Mouse (Mus musculus): Measurements from ENCODE around the gene Mrtfa. TPM values are rescaled to one million over a fixed set of nuclear protein-coding genes. Genes with fewer than 3 reads are reported as not detected.

Mrtfa gene
- total and polyA plus RNA-seq, 3 experiments = 2.3 to 18.3 (median 17.2) TPM

GRCm38 (mm10) chr15:81072748-81073147, 117.8 kb downstream of the Mrtfa start:
- Histone ChIP-seq H3K27me3 (ENCODE audit: insufficient read depth, low read length) (no peaks in the 10 kb centered on the region), H3K4me1 (ENCODE audit: insufficient read depth, low read depth, low read length) (peaks cover 4% of the 10 kb centered on the region), H3K4me3 (ENCODE audit: low read depth, low read length) (no peak overlapping the region), H3K9me3 (replicated peaks) (no peaks in the 10 kb centered on the region), H3K36me3 (replicated peaks) (no peaks in the 10 kb centered on the region)
- no peak for ATAC-seq (ENCODE audit: extremely low read depth, insufficient number of reproducible peaks, low FRiP score, poor library complexity, severe bottlenecking)
- TF ChIP-seq GATA1 (IDR thresholded peaks at IDR 0.05; ENCODE audit: borderline replicate concordance, low read length) = no peak
- 0 out of 2 replicates have a peak, but pooled peaks have one; percentile 6 for TF ChIP-seq CTCF (IDR thresholded peaks at IDR 0.05; ENCODE audit: low read depth, low read length)
- DNase-seq (ENCODE audit: low spot score) = no peak

GRCm38 (mm10) chr15:81070470-81070869, 120.1 kb downstream of the Mrtfa start:
- Histone ChIP-seq H3K27me3 (ENCODE audit: insufficient read depth, low read length) (no peaks in the 10 kb centered on the region), H3K36me3 (replicated peaks) (no peaks in the 10 kb centered on the region), H3K4me3 (ENCODE audit: low read depth, low read length) (no peak overlapping the region), H3K9me3 (replicated peaks) (no peaks in the 10 kb centered on the region), H3K4me1 (ENCODE audit: insufficient read depth, low read depth, low read length) (peaks cover 4% of the 10 kb centered on the region)
- DNase-seq (ENCODE audit: low spot score) = no peak
- no peak for ATAC-seq (ENCODE audit: extremely low read depth, insufficient number of reproducible peaks, low FRiP score, poor library complexity, severe bottlenecking)
- no peak for TF ChIP-seq CTCF (IDR thresholded peaks at IDR 0.05; ENCODE audit: low read depth, low read length)
- TF ChIP-seq GATA2 (IDR thresholded peaks at IDR 0.05; ENCODE audit: borderline replicate concordance, low read depth, low read length) = no peak
- no peak for TF ChIP-seq POLR2AphosphoS5 (IDR thresholded peaks at IDR 0.05; ENCODE audit: insufficient replicate concordance, low read depth, low read length)
- TF ChIP-seq GATA1 (IDR thresholded peaks at IDR 0.05; ENCODE audit: borderline replicate concordance, low read length) = no peak
- TF ChIP-seq TAL1 (conservative IDR thresholded peaks at IDR 0.05; ENCODE audit: low read depth, low read length) = no peak

DNA sequence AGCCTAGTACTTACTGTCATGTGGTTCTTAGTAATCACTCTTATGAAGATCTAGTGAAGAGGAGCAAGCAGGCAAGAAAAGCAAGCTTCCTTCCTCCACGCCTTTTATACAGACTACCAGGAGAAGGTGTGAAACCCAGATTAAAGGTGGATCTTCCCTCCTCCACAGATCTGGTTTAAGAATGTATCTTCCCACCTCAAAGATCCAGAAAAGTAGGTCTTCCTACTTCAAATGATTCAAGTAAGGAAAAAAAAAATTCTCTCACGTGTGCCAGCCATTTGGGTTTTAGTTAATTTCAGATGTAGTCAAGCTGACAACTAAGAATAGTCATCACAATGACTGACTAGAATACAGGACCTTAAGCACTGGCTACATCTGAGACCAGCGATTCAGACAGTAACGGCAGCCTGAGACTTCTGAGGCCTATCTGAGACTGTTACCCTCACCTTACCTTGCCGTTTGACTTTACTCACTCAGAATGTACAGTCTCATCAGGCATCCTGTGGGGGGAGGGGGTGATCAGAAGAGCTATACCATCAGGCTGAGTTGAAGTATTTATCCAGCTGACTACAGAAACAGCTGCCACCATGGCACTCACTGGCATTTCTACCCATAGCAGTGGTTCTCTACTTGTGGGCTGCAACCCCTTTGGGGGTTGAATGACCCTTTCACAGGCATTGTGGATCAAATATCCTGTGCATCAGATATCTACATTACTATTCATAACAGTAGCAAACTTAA, 121.7 kb downstream of the Mrtfa start:
- H3K36me3 ChIP-seq (replicated peaks) = no peaks in the 10 kb centered on the region
- TF ChIP-seq GATA1 (IDR thresholded peaks at IDR 0.05; ENCODE audit: borderline replicate concordance, low read length) (no peak), POLR2AphosphoS5 (IDR thresholded peaks at IDR 0.05; ENCODE audit: insufficient replicate concordance, low read depth, low read length) (no peak), TAL1 (conservative IDR thresholded peaks at IDR 0.05; ENCODE audit: low read depth, low read length) (no peak), CTCF (IDR thresholded peaks at IDR 0.05; ENCODE audit: low read depth, low read length) (no peak)
- ATAC-seq (ENCODE audit: extremely low read depth, insufficient number of reproducible peaks, low FRiP score, poor library complexity, severe bottlenecking) = no peak
- H3K9me3 ChIP-seq (replicated peaks) = no peaks in the 10 kb centered on the region
- H3K4me1 ChIP-seq (ENCODE audit: insufficient read depth, low read depth, low read length) = no peaks in the 10 kb centered on the region
- no peaks in the 10 kb centered on the region for H3K27me3 ChIP-seq (ENCODE audit: insufficient read depth, low read length)
- DNase-seq (ENCODE audit: low spot score) = no peak
- no peak overlapping the region for H3K4me3 ChIP-seq (ENCODE audit: low read depth, low read length)

DNA sequence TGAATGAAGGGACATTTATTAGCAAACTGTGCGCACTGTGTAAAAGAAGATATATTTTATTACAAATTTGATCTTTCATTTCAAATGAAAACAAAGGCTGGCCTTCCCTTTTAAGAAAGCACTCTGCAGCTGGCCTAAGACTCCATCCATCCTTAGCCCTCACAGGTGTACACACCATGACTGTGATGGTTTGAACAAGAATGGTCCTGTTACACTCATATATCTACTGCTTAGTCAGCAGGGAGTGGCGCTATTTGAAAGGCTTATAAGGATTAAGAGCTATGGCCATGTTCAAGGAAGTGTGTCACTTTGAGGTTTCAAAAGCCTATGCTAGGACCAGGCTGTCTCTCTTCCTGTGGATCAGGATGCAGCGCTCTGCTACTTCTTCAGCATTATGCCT, 122.8 kb downstream of the Mrtfa start:
- no peaks in the 10 kb centered on the region for H3K9me3 ChIP-seq (replicated peaks)
- DNase-seq (ENCODE audit: low spot score) (no peak), ATAC-seq (ENCODE audit: extremely low read depth, insufficient number of reproducible peaks, low FRiP score, poor library complexity, severe bottlenecking) (no peak)
- no peaks in the 10 kb centered on the region for H3K36me3 ChIP-seq (replicated peaks)
- no peak overlapping the region for H3K4me3 ChIP-seq (ENCODE audit: low read depth, low read length)
- TF ChIP-seq POLR2AphosphoS5 (IDR thresholded peaks at IDR 0.05; ENCODE audit: insufficient replicate concordance, low read depth, low read length) (no peak), GATA2 (IDR thresholded peaks at IDR 0.05; ENCODE audit: borderline replicate concordance, low read depth, low read length) (no peak), TAL1 (conservative IDR thresholded peaks at IDR 0.05; ENCODE audit: low read depth, low read length) (no peak), CTCF (IDR thresholded peaks at IDR 0.05; ENCODE audit: low read depth, low read length) (no peak), GATA1 (IDR thresholded peaks at IDR 0.05; ENCODE audit: borderline replicate concordance, low read length) (no peak)
- no peaks in the 10 kb centered on the region for H3K27me3 ChIP-seq (ENCODE audit: insufficient read depth, low read length)
- H3K4me1 ChIP-seq (ENCODE audit: insufficient read depth, low read depth, low read length) = no peaks in the 10 kb centered on the region

GRCm38 (mm10) chr15:81066976-81067375, 123.6 kb downstream of the Mrtfa start:
- no peaks in the 10 kb centered on the region for H3K27me3 ChIP-seq (ENCODE audit: insufficient read depth, low read length)
- no peak for DNase-seq (ENCODE audit: low spot score)
- H3K4me3 ChIP-seq (ENCODE audit: low read depth, low read length) = no peak overlapping the region
- no peak for ATAC-seq (ENCODE audit: extremely low read depth, insufficient number of reproducible peaks, low FRiP score, poor library complexity, severe bottlenecking)
- H3K9me3 ChIP-seq (replicated peaks) = no peaks in the 10 kb centered on the region
- TF ChIP-seq CTCF (IDR thresholded peaks at IDR 0.05; ENCODE audit: low read depth, low read length) (no peak), GATA1 (IDR thresholded peaks at IDR 0.05; ENCODE audit: borderline replicate concordance, low read length) (no peak), POLR2AphosphoS5 (IDR thresholded peaks at IDR 0.05; ENCODE audit: insufficient replicate concordance, low read depth, low read length) (no peak), GATA2 (IDR thresholded peaks at IDR 0.05; ENCODE audit: borderline replicate concordance, low read depth, low read length) (no peak), TAL1 (conservative IDR thresholded peaks at IDR 0.05; ENCODE audit: low read depth, low read length) (no peak)
- H3K4me1 ChIP-seq (ENCODE audit: insufficient read depth, low read depth, low read length) = no peaks in the 10 kb centered on the region
- H3K36me3 ChIP-seq (replicated peaks) = no peaks in the 10 kb centered on the region

- ATAC-seq (ENCODE audit: extremely low read depth, insufficient number of reproducible peaks, low FRiP score, poor library complexity, severe bottlenecking) (no peak), DNase-seq (ENCODE audit: low spot score) (no peak)
- Histone ChIP-seq H3K27me3 (ENCODE audit: insufficient read depth, low read length) (peaks cover 4% of the 10 kb centered on the region), H3K4me3 (ENCODE audit: low read depth, low read length) (no peak overlapping the region), H3K36me3 (replicated peaks) (no peaks in the 10 kb centered on the region), H3K9me3 (replicated peaks) (no peaks in the 10 kb centered on the region), H3K4me1 (ENCODE audit: insufficient read depth, low read depth, low read length) (peaks cover 3% of the 10 kb centered on the region; the same call in 1 of the 2 replicates)
- no peak for TF ChIP-seq GATA2 (IDR thresholded peaks at IDR 0.05; ENCODE audit: borderline replicate concordance, low read depth, low read length)
- TF ChIP-seq TAL1 (conservative IDR thresholded peaks at IDR 0.05; ENCODE audit: low read depth, low read length) = no peak
- TF ChIP-seq GATA1 (IDR thresholded peaks at IDR 0.05; ENCODE audit: borderline replicate concordance, low read length) = no peak
- TF ChIP-seq POLR2AphosphoS5 (IDR thresholded peaks at IDR 0.05; ENCODE audit: insufficient replicate concordance, low read depth, low read length) = no peak
- no peak for TF ChIP-seq CTCF (IDR thresholded peaks at IDR 0.05; ENCODE audit: low read depth, low read length)
Measured at GRCm38 (mm10) chr15:81064661-81065060, 125.9 kb downstream of the Mrtfa start.

Data from G1E (cell line).